Mouse (Mus musculus) adrenal gland, postnatal 14 days (tissue): ENCODE results near the gene 4931406P16Rik. TPM values are rescaled to one million over a fixed set of nuclear protein-coding genes. Genes with fewer than 3 reads are reported as not detected.

Experiments
- DNase-seq: peaks from one replicate; pipeline ENCODE4 v3.0.0; 2021; ENCODE audit warnings: mixed read lengths
- total RNA-seq: library from RNA; stranded (reverse); gene quantifications from 2 replicates; pipeline ENCODE4 v1.2.3, GENCODE M21; 2021

Gene 4931406P16Rik
- total RNA-seq, 1 experiment from 2014 or later, result 103 TPM

DNA sequence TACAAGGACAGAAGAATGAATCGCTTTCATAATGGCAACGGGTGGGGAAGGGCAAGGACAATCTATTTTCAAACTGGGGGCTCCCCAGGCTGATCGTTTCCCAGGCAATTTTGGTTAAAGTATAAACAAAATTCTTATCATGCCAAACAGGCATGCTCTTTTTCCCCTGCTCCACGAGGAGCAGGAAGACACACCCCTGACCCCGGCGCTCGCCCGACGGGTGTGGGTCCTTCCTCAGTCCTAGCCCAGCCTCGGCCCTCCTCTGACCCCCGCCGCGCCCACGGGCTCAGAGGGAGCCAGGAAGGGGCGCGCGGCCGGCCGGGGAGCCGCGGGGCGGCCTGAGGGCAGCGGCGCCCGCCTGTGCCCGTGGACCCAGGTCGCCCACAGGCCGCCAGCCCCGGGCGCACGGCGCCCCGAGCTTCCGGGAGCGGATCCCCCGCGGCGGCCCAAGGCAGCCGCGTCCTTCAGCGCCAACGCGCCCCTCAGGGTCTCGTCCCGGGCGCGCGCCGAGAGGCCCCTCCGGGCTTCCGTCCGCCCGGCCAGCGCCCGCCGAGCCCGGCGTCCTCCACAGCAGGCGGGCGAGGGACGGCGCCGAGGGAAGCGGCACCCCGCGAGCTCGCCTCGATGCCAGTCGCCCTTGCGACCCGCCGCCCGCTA lies 437 bp downstream of the 4931406P16Rik start:
- DNase-seq, result peak; percentile 80

DNA sequence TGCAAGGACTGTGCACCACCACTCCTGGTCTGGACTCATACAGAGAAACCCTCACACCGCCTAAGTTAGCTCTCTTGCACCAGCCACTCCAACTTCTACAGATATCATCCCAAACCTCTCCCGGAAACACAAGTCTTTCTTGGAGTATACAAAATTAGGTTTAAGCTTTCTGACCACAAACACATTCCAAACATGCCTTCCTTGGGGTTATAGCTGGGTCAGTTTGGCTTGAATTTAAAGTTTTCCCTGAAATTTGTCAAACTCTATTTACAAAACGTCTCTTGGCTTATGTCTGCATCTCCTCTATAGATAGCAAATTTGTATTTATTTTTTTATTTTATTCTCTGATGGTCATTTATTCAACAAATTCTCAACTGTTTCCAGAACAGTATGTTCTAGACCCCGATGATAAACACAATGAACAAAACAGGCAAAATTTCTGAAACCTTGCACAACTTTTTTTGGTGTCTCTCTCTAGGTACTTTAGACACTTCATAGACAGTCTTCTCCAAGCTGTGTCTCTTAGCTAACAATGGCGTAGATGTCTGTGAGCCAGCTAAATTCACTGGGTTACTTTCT lies 4.1 kb downstream of the 4931406P16Rik start:
- DNase-seq, result no peak

DNA sequence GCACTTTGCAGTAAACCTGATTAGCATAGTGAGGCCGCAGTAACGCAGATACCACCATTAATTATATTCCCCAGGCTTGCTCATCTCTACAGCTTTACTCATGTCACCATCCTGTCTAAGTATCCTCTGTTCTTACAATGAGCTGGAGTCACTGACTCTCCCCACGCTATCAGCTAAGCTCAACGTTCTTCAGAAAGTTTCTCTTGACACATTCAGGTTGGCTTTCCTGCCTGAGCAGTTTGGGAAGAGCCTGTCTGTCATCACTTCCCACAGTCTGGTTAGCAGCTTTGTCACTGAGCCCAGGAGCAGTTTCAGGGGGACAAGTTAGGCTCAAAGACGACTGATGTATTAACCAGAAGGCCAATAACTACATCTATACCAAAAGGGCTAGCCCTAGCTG lies 4.8 kb downstream of the 4931406P16Rik start:
- DNase-seq, result no peak

DNA sequence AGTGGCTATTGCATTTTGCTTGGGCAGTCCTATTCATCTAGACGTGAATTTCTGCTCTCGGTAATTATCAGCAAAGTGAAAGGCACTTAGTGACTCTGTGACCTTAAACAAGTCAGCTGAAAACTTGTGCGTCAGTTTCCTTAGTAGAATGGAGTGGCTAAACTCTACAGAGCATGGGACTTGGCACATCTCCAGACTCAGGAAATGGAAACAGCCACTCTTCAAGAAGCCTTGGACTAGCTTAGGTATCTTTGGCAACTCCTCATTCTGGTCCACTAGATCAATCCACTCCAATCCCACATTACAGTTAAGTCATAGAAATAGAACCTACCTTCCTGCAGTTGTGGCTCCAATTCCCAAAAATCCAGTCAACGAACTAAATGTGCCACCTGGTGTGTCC lies 7.9 kb downstream of the 4931406P16Rik start:
- peak; percentile 52 for DNase-seq

DNA sequence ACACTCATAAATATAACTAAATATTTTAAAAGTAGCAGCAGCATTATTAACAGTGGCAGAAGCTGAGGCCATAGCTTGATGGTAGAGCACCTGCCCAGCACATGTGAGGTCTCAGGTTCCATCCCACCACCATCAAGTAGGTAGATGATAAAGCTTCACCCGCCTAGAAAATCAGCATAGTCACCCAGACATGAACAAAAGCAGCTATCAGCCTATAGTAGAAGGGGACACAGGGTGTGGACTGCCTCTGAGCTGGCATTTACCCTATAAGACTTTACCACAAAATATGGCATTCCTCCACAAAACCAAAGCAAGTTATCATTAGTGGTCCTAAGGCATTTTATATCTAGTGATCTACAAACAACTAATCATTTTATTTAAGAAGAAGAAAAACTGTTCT lies 10.7 kb downstream of the 4931406P16Rik start:
- no peak for DNase-seq

DNA sequence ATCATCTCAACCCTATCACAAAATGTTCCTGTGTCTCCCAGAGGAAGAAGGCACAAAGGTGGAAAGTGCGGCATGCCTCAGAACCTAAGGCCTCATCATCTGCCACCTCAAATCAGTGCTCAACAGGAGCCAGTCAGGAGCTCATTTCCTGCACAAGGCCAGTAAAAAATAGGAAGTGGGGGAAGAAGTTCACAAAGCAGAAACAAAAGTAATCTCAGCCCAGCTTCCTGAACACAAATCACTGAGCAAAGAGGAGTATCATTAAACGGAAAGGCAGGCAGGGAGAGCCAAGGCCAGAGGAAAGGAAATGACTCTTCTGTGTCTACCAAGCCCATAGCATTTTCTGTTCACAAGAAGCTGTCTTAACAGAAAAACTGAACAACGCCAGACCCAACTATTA lies 11.4 kb downstream of the 4931406P16Rik start:
- peak; percentile 30 for DNase-seq

DNA sequence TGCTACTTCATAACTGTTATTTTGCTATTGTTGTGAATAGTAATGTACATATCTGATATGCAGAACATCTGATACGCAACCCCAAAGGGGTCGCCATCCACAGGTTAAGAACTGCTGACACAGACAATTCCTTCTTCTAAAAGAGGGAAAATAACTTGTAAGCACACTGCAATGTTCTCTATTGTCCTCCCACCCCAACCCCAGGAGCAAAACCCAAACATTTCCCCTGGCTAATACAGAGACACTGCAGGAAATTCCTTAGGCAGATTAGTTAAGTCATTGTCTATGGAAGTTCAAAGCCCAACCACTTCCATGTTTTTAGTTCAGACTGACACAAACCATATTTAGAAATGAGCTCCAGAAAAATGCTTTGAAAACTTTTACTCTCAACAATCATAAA lies 14.5 kb downstream of the 4931406P16Rik start:
- DNase-seq, result no peak

DNA sequence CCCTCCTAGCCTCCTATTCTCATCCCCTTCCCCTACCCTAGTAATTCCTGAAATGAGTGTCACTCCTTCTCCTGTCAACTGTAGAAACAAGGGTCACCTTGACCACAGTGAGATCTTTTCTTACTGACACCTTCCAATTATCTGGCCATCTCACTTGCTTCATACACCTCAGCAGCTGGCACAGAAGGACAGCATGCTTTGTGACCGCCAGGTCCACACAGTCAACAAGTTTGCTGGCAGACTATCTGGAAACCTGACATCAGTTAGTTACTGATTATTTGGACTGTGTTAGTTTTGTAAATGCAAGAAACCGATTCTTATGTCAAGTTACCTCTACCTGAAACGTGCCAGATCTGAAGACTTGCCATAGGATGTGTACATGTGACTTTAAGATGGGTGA lies 17.2 kb downstream of the 4931406P16Rik start:
- DNase-seq, result no peak

DNA sequence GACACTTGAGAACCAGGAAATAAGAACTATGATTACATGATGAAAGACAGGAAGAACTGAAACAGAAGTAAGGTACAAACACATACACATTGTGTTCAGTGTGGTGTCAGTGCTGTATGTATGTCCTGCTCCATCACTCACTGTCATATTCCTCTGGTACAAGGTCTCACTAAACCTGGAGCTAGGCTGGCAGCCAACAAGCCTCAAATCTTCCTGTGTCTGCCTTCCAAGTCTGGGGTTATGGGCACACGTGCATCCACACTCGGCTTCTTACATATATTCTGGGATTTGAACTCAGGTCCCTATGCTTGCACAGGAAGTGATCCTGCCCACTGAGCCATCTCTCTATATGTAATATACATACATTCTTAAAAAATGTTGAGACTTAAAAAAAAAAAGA lies 20.7 kb downstream of the 4931406P16Rik start:
- no peak for DNase-seq

DNA sequence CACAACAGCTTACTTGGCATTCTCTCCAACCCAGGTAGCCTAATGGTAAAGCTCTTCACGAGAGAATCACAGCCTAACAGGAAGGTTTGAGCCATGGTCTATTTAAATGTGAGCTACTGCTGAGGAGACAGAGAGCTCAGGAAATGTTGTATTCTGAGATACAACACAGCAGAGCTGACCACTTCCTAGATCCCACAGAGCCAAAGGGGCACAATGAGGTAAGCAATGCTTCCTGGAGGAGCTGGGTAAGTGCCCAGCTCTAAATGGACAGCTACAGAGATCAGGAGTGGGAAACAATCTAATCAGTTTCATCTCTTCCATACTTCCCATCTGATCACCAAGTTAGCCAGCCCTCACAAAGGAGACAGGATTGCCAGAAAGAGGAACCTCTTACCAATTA lies 22.1 kb downstream of the 4931406P16Rik start:
- DNase-seq, result no peak

DNA sequence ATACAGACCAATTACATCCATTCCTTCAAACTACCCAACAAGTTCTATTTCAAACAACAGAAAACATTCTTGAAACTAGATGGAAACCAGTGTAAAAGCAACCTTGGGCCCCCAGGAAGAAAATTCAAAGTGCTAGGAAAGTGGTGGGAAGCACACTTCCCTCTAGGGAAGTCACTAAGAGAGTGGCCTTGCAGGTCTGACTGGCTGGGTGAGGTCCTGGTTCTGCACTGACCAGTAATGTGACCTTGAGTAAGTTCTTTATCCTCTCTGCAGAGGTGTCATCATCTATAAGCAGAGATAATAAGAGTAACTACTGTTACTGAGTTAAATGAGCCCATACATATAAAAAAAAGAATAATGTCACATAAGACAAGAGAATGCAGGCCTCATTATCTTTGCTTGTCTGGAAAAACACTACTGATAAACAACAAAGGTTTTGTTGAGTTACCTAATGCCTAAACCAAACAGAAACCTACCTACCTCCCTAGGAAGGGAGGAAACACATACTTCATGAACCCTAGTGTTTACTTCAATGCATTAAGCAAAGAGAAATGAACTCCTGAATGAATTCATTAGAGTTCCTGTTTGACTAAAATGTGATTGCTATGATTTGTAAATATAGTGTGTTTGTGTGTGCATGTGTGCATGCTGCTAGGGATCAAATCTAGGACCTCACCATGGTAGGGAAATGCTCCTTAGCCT lies 22.8 kb downstream of the 4931406P16Rik start:
- no peak for DNase-seq

DNA sequence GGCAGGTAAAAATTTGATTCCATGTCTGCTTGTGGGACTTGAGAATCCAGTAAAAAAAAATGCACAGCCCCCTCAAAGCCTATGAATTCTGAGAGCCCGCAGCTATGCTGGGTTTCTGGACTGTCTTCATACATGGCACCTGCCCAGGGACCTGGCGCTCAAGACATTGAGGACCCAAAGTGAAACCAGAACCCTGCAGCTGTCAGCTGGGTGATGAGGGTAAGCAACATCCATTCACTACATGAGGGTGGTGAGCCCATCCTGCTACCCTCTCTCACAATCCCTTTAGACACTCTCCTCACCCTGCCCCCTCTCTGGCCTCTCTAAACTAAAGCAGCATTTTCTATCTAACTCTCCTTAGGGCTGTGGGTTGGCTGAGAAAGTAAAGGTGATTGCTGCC lies 35.7 kb downstream of the 4931406P16Rik start:
- DNase-seq, result no peak

DNA sequence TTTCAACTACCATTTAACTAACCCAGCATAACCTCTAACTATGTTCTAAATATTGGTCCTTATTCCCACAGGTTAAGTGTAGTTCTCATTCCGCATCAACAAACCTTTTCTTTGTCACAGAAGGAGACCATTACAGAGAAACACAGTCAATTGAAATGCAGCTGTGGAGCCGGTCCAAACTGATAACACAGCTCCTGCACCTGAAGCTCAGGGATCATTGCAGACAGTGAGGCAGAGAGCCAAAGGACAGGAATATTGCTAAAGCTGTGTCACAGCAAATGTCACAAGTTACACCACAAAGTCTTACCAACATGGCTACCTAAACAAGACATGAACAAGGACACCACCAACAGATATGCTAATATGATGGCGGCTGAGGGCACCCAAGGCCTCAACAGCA lies 37.3 kb downstream of the 4931406P16Rik start:
- DNase-seq, result no peak

DNA sequence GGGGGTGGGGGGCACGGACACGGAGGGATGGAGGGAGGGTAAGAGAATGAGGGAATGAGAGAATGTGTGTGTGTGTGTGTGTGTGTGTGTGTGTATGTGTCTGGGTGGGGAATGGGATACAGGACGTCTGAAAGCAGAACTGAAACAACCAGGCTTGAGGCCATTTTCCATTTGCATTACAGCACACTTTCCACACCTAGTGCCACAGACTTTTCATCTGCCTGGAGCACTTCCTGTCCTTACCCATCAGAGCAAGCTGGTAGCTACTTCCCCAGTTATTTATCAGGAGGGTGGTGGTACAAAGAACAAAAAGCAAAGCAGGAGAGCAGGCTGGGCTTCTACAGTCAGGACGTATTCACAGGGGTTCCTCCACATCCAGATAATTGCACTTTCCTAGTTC lies 40.9 kb downstream of the 4931406P16Rik start:
- no peak for DNase-seq

DNA sequence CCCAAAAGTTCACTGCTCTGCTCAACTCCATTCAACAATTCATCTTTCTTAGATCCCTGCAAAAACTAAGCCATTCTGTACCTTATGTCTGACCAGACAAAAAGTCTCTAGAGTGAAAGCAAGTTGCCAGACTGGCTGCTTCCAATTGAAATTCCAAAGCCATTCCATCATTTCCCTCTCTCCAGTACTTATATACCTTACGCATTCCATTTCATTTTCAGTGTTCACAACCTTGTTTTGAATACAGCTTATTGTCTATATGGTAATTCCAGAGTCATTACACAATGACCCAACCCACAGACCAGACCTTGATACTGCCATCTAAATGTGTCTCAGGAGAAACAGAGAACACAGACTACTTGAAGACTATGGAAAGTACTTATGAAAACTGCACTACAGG lies 44.9 kb downstream of the 4931406P16Rik start:
- no peak for DNase-seq

DNA sequence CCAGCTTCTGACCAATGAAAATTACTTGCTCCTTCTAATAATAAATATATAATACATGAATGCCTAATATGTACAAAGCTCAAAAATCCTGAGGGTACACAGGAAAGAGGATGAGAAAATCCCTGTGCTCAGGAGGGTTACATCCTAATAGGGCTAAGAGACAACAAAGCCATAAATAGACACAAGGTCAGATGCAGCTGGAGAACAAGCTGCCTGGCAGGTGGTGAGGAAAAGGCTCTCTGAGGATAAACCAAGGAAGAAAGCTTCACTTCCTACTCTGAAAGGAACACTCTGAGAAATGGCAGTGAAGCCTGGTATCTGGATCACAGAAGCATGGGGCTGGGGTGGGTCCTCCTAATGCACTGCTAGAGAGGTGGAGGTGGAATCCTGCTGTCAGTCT lies 46.9 kb downstream of the 4931406P16Rik start:
- no peak for DNase-seq

DNA sequence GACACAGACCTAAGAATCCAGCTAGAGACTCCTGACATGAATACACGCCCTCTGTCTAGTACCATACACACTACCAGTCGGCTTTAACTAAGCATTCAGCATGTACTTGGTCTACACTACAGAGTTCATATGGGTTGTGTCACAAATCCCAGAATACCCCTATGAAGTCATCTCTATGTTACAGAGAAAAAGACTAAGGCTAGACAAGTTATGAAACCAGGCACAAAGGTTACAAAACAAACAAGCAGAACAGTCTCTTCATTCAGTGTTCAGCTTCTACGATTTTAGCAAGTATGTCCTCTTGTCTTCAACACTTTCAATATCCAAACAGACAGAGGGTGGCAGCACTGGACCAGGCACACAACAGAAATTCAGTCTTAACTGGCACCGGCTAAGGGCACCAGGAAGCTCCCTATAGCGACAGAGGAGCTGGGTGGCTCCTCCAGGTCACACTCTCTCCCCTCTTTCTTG lies 47.4 kb downstream of the 4931406P16Rik start:
- DNase-seq, result peak; percentile 86

DNA sequence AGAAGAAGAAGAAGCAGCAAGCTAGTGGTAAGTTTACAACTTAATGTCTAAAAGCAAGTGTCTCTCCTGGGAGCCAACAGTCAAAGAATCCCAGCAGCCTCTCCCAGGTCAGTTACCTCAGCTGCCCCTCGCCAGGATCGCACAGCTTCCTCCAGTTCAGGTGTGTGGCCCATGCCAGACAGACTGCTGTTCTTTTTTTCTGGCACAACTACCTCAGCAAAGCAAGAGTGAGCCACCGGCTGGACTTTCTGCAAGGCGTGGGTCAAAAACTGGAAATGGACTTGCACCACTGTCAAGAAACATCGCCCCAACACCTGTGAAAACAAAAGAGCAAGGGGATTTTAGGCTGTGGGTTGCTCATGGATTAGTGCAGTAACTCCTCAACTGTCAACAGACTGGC lies 49.9 kb downstream of the 4931406P16Rik start:
- DNase-seq, result no peak

DNA sequence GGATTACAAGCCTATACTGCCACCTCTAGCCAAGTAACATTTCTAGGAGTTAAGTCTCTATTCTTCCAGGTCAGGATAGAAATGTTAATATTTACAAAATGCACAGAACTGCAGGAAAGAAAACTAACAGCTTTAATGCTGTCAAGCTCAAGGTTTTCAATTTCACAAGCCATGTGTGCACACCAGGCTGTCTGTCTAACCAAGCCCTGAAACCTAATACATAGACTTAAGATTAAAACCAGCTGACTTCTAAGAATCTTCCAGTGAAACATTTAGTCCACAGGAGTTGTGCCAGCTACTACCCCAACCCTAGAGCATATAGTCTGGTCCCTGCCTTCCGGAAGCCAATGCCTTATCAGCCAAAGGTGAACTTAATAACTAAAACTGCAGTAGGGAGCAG lies 54.9 kb downstream of the 4931406P16Rik start:
- no peak for DNase-seq

DNA sequence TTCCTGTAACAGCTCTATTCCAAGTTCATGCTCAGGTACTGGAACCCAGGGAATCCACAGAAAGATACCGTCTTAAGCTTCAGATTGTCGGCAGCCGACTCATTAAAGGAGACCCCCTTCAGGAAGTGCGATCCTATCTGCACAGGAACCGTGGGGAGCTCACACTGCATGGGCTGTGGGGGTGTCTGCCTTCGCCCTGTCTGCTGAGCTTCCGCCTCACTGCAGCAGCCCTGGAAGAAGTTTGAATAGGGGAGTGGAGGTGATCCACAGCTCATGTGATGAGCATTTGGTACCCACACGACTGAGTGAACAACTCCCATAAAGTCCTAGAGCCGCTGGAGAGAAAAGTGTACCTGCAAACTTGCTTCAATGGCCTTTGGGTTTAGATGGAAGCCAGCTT lies 56.1 kb downstream of the 4931406P16Rik start:
- DNase-seq, result no peak

DNA sequence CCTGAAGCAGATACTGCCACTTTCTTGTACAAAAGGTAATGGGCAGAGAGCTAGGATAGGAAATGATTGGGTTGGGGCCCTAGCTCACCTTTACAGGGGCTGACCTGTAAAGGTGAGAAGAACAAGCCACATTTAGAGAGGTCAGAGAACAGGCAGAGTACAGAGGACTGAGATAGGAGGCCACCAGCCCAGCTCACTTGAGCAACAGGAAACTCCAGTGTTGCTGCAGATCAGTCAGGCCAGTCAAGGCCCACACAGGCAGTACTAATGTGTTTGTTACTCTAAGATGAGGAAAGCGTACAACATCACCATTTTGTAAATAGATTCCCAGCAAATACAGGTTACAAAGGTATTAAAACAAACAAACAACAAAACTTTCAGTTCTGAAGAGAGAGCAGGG lies 57.4 kb downstream of the 4931406P16Rik start:
- no peak for DNase-seq

DNA sequence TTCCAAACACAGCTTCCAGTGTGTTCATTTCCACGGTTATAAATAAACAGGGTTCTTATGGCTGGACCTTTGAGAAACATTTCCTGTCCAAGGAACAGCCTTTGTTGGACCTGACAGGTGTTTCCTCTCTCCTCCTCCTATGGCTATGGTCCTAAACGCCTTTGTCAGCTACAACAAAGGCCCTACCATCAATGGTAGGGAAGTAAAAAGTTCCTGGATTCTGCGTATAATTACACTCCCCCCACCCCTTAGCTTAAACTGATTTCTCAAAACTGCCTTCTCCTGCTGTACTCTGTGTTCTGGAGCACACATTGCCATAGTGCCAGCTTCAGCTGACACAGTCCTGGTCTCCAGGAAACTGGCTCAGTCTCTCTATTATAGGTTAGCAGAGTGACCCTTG lies 58.2 kb downstream of the 4931406P16Rik start:
- no peak for DNase-seq

DNA sequence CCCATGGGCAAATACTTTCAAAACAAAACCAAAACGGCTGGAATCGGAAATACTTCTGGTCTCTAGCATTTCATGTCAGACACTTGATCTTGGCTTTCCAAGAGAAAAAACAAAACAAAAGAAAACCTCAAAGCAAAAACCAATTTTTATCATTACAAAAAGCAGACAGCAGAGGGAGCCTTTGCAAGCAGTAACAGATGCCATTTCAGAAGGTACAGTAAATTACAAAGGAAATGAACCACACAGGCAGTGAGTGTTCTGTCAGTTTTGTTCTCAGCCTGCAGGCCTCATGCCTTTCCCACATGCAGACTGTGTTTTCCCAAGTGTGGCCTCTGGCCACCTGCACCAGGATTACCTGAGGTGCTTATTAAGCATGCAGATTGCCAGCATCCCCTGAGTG lies 61.3 kb downstream of the 4931406P16Rik start:
- no peak for DNase-seq

DNA sequence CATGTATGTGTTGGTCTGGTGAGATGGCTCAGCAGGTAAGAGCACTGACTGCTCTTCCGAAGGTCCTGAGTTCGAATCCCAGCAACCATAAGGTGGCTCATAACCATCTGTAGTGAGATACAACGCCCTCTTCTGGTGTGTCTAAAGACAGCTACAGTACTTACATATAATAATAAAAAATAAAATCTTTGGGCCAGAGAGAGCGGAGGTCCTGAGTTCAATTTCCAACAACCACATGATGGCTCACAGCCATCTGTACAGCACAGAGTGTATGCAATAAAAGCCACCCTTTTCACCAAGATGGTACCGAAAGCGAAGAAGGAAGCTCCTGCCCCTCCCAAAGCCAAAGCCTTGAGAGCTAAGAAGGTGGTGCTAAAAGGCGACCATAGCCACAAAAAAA lies 62.6 kb downstream of the 4931406P16Rik start, which contains the start of gene Gm6096:
Gene Gm6096, plus strand, starts transcription at position 301 of the 400 bp plus-strand sequence.
- no peak for DNase-seq
